Mouse (Mus musculus): Measurements from ENCODE around the gene Usp15. TPM values are rescaled to one million over a fixed set of nuclear protein-coding genes. Genes with fewer than 3 reads are reported as not detected.

Gene Usp15
- polyA plus RNA-seq, 1 experiment from 2014 or later, result 79.9 TPM

- Histone ChIP-seq H3K27ac (ENCODE audit: low read depth, low read length) (no peak overlapping the region), H3K4me2 (replicated peaks; ENCODE audit: low read depth, low read length) (no peak overlapping the region), H3K4me1 (replicated peaks; ENCODE audit: control insufficient read depth, insufficient read depth, low read length) (no peaks in the 10 kb centered on the region), H3K36me3 (ENCODE audit: control insufficient read depth, insufficient read depth, low read length) (no peaks in the 10 kb centered on the region), H3K4me3 (ENCODE audit: low read depth, low read length) (no peak overlapping the region), H3K9me3 (ENCODE audit: control insufficient read depth, low read length) (no peaks in the 10 kb centered on the region), H3K27me3 (ENCODE audit: control insufficient read depth, insufficient read depth, low read length) (no peaks in the 10 kb centered on the region), H3K9ac (ENCODE audit: low read depth, low read length) (no peak overlapping the region)
- DNase-seq (ENCODE audit: low spot score), result no peak
- WGBS, result 89% methylated on average over 5 of the region's 5 CpGs
- no peak for ATAC-seq (ENCODE audit: low FRiP score)
These were observed 4.2 kb upstream of the Usp15 start for GRCm38 (mm10) chr10:123200996-123201395.

DNA sequence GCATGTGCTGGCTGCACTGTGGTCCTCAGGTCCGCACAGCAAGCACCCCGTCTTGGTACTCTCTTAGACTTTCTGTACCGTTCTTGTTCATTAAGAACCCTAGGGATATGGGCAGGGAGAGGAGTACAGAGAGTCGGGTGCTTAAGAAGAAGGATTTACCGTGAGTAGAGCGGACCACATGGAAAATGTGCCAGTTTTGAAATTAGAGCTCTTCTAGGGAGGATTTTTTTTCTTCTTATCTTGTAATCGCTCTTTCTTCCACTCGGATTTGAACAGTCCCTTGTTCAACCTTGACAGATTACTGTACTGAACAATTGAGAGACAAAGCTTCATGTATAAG is 3.5 kb upstream of the Usp15 start:
- Histone ChIP-seq H3K9ac (ENCODE audit: low read depth, low read length) (no peak overlapping the region), H3K4me3 (ENCODE audit: low read depth, low read length) (no peak overlapping the region), H3K27ac (ENCODE audit: low read depth, low read length) (no peak overlapping the region), H3K36me3 (ENCODE audit: control insufficient read depth, insufficient read depth, low read length) (no peaks in the 10 kb centered on the region), H3K27me3 (ENCODE audit: control insufficient read depth, insufficient read depth, low read length) (no peaks in the 10 kb centered on the region), H3K9me3 (ENCODE audit: control insufficient read depth, low read length) (no peaks in the 10 kb centered on the region), H3K4me2 (replicated peaks; ENCODE audit: low read depth, low read length) (no peak overlapping the region), H3K4me1 (replicated peaks; ENCODE audit: control insufficient read depth, insufficient read depth, low read length) (no peaks in the 10 kb centered on the region)
- 88% methylated on average over 8 of the region's 8 CpGs for WGBS
- ATAC-seq (ENCODE audit: low FRiP score) (no peak), DNase-seq (ENCODE audit: low spot score) (no peak)

DNA sequence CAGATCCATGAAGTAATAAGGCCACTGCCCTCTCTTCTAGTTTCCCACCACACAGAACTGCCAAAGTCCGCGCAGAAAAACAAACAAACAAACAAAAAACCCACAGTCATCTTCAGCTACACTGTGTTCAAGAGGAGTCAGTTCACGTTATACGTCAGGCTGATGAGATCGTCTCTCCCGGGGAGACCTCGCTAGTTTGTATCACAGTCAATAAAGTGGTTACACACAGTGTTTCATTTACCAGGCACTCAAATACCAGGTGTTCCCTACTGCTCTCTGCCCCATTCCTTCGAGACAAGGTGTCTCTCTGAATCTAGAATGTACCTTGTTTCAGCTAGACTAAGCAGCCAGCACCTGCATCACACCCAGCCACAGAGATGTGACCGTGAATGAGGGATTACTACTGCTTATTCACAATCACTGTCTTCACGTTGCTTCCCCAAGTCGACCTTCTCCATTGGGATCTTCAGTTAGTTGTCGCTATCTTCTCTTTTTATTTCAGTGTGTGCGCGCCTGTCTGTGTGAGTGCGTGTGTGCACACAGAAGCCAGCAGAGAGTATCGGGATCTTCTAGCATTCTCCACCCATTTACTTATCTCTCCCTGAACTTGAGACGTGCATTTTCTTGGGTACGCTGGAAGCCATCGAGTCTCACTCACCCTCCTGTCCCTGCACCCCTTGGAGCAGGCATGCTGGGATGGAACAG is 3.0 kb upstream of the Usp15 start:
- Histone ChIP-seq H3K4me1 (replicated peaks; ENCODE audit: control insufficient read depth, insufficient read depth, low read length) (no peaks in the 10 kb centered on the region), H3K4me2 (replicated peaks; ENCODE audit: low read depth, low read length) (no peak overlapping the region), H3K27ac (ENCODE audit: low read depth, low read length) (no peak overlapping the region), H3K9me3 (ENCODE audit: control insufficient read depth, low read length) (no peaks in the 10 kb centered on the region), H3K36me3 (ENCODE audit: control insufficient read depth, insufficient read depth, low read length) (no peaks in the 10 kb centered on the region), H3K27me3 (ENCODE audit: control insufficient read depth, insufficient read depth, low read length) (no peaks in the 10 kb centered on the region), H3K4me3 (ENCODE audit: low read depth, low read length) (no peak overlapping the region), H3K9ac (ENCODE audit: low read depth, low read length) (no peak overlapping the region)
- ATAC-seq (ENCODE audit: low FRiP score) (no peak), DNase-seq (ENCODE audit: low spot score) (no peak)
- 86% methylated on average over 19 of the region's 19 CpGs for WGBS

DNA sequence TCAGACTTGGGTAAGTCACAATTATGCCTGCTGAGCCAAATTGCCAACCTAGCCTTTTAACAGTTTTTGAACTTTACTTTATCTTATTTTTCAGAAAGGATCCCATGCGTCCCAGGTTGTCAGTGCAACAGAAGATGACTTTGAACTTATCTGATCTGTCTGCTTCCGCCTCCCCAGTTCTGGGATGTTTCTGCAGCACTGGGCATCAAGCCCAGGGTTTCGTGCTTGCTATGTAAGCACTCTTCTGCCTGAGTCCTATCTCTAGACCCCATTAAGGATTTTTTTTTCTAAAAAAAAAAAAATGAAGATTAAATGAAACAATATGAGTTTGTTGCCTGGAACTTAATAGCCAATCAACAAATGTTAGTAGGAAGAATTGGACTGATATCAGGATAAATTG is 2.3 kb upstream of the Usp15 start:
- ATAC-seq (ENCODE audit: low FRiP score), result no peak
- Histone ChIP-seq H3K36me3 (ENCODE audit: control insufficient read depth, insufficient read depth, low read length) (no peaks in the 10 kb centered on the region), H3K4me1 (replicated peaks; ENCODE audit: control insufficient read depth, insufficient read depth, low read length) (no peaks in the 10 kb centered on the region), H3K9ac (ENCODE audit: low read depth, low read length) (no peak overlapping the region), H3K4me2 (replicated peaks; ENCODE audit: low read depth, low read length) (no peak overlapping the region), H3K27me3 (ENCODE audit: control insufficient read depth, insufficient read depth, low read length) (no peaks in the 10 kb centered on the region), H3K27ac (ENCODE audit: low read depth, low read length) (no peak overlapping the region), H3K9me3 (ENCODE audit: control insufficient read depth, low read length) (no peaks in the 10 kb centered on the region), H3K4me3 (ENCODE audit: low read depth, low read length) (no peak overlapping the region)
- DNase-seq (ENCODE audit: low spot score), result no peak
- WGBS, result 93% methylated on average over 3 of the region's 3 CpGs

DNA sequence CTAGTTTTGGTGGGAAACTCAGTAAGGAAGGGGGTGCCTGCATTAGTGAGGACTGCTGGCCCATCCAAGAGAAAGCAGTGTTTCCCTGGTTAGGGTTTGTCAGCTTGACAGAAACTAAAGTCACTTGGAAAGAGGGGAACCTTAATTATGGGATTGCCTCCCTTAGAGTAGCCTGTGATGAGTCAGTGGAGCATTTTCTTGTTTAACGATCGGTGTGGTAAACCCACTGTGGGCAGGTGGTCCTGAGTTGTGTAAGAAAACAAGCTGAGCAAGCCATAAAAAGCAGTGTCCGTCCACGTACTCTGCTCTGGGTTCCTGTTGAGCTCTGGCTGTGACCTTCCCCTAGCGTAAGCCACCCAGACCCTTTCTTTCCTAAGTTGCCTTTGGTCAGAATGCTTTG is 1.4 kb upstream of the Usp15 start:
- Histone ChIP-seq H3K4me3 (ENCODE audit: low read depth, low read length) (no peak overlapping the region), H3K36me3 (ENCODE audit: control insufficient read depth, insufficient read depth, low read length) (no peaks in the 10 kb centered on the region), H3K4me2 (replicated peaks; ENCODE audit: low read depth, low read length) (no peak overlapping the region), H3K4me1 (replicated peaks; ENCODE audit: control insufficient read depth, insufficient read depth, low read length) (no peaks in the 10 kb centered on the region), H3K27ac (ENCODE audit: low read depth, low read length) (no peak overlapping the region), H3K9me3 (ENCODE audit: control insufficient read depth, low read length) (no peaks in the 10 kb centered on the region), H3K27me3 (ENCODE audit: control insufficient read depth, insufficient read depth, low read length) (no peaks in the 10 kb centered on the region), H3K9ac (ENCODE audit: low read depth, low read length) (no peak overlapping the region)
- WGBS, result 90% methylated on average over 5 of the region's 5 CpGs
- ATAC-seq (ENCODE audit: low FRiP score) (no peak), DNase-seq (ENCODE audit: low spot score) (no peak)

GRCm38 (mm10) chr10:123195961-123196834 is 597 bp downstream of the Usp15 start:
- WGBS, result under 1% methylated on average over 54 of the region's 66 CpGs
- ATAC-seq (ENCODE audit: low FRiP score), result peak; percentile 73

GRCm38 (mm10) chr10:123195501-123195900 is 1.3 kb downstream of the Usp15 start:
- peak overlapping the region; percentile 39 for H3K4me2 ChIP-seq (replicated peaks; ENCODE audit: low read depth, low read length)
- no peaks in the 10 kb centered on the region for H3K4me1 ChIP-seq (replicated peaks; ENCODE audit: control insufficient read depth, insufficient read depth, low read length)
- no peaks in the 10 kb centered on the region for H3K27me3 ChIP-seq (ENCODE audit: control insufficient read depth, insufficient read depth, low read length)
- DNase-seq (ENCODE audit: low spot score) (no peak), ATAC-seq (ENCODE audit: low FRiP score) (no peak)
- no peak overlapping the region for H3K27ac ChIP-seq (ENCODE audit: low read depth, low read length)
- WGBS, result 23% methylated on average over 7 of the region's 7 CpGs
- no peaks in the 10 kb centered on the region for H3K9me3 ChIP-seq (ENCODE audit: control insufficient read depth, low read length)
- H3K4me3 ChIP-seq (ENCODE audit: low read depth, low read length), result peak overlapping the region; percentile 69
- peak overlapping the region; percentile 25; the same call in 1 of the 2 replicates for H3K9ac ChIP-seq (ENCODE audit: low read depth, low read length)
- H3K36me3 ChIP-seq (ENCODE audit: control insufficient read depth, insufficient read depth, low read length), result no peaks in the 10 kb centered on the region

More at GRCm38 (mm10) chr10:123195961-123196834, 597 bp downstream of the Usp15 start:
- peak; percentile 53 for DNase-seq (ENCODE audit: low spot score)
- Histone ChIP-seq H3K4me3 (ENCODE audit: low read depth, low read length) (peak overlapping the region; percentile 69), H3K9ac (ENCODE audit: low read depth, low read length) (peak overlapping the region; percentile 76), H3K4me1 (replicated peaks; ENCODE audit: control insufficient read depth, insufficient read depth, low read length) (no peaks in the 10 kb centered on the region), H3K27me3 (ENCODE audit: control insufficient read depth, insufficient read depth, low read length) (no peaks in the 10 kb centered on the region), H3K27ac (ENCODE audit: low read depth, low read length) (peak overlapping the region; percentile 69), H3K9me3 (ENCODE audit: control insufficient read depth, low read length) (no peaks in the 10 kb centered on the region), H3K36me3 (ENCODE audit: control insufficient read depth, insufficient read depth, low read length) (no peaks in the 10 kb centered on the region), H3K4me2 (replicated peaks; ENCODE audit: low read depth, low read length) (peak overlapping the region; percentile 39)

DNA sequence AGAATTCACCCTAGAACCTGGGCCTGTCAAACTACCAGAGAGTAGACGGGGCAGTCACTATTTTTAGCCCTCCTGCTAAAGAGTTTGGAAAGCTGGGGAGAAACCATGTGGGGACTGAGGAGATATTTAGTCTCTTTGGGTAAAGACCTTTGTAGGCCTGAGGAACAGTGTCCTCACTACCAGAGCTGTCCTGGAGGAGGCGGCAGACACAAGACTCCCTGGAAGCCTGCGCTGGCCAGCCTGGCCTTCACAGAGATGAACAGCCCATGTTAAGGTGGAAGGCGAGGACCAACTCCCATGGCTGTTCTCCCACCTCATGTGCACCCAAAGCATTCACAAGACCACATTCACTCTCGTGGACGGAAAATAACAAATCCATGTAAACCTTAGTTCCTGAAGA is 5.8 kb downstream of the Usp15 start:
- H3K4me2 ChIP-seq (replicated peaks; ENCODE audit: low read depth, low read length), result no peak overlapping the region
- no peak for ATAC-seq (ENCODE audit: low FRiP score)
- no peaks in the 10 kb centered on the region for H3K27me3 ChIP-seq (ENCODE audit: control insufficient read depth, insufficient read depth, low read length)
- H3K9me3 ChIP-seq (ENCODE audit: control insufficient read depth, low read length), result no peaks in the 10 kb centered on the region
- no peaks in the 10 kb centered on the region for H3K36me3 ChIP-seq (ENCODE audit: control insufficient read depth, insufficient read depth, low read length)
- no peak for DNase-seq (ENCODE audit: low spot score)
- no peak overlapping the region for H3K9ac ChIP-seq (ENCODE audit: low read depth, low read length)
- WGBS, result 83% methylated on average over 6 of the region's 6 CpGs
- H3K4me3 ChIP-seq (ENCODE audit: low read depth, low read length), result no peak overlapping the region
- H3K4me1 ChIP-seq (replicated peaks; ENCODE audit: control insufficient read depth, insufficient read depth, low read length), result no peaks in the 10 kb centered on the region
- no peak overlapping the region for H3K27ac ChIP-seq (ENCODE audit: low read depth, low read length)

DNA sequence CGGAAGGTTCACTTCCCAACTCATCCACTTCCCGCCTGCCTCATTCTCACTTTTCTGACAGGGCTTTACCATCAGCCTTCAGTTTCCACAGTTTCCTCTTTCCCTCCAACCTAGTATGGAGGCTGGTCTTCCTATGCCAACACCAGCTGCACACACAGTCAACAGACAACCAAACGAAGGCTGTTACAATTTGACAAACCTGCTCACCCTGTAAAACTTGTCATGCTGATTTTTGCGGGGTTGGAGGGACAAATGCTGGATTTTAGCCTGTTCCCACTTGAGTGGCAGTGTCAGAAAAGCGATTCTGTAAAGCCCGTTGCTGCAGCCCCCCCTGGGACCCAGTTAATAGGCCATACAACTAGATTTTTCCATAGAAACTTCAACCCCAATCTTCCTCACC is 9.5 kb downstream of the Usp15 start:
- WGBS, result 86% methylated on average over 6 of the region's 6 CpGs
- Histone ChIP-seq H3K27me3 (ENCODE audit: control insufficient read depth, insufficient read depth, low read length) (no peaks in the 10 kb centered on the region), H3K4me3 (ENCODE audit: low read depth, low read length) (no peak overlapping the region), H3K36me3 (ENCODE audit: control insufficient read depth, insufficient read depth, low read length) (no peaks in the 10 kb centered on the region), H3K4me1 (replicated peaks; ENCODE audit: control insufficient read depth, insufficient read depth, low read length) (no peaks in the 10 kb centered on the region), H3K9ac (ENCODE audit: low read depth, low read length) (no peak overlapping the region), H3K27ac (ENCODE audit: low read depth, low read length) (no peak overlapping the region), H3K4me2 (replicated peaks; ENCODE audit: low read depth, low read length) (no peak overlapping the region), H3K9me3 (ENCODE audit: control insufficient read depth, low read length) (no peaks in the 10 kb centered on the region)
- ATAC-seq (ENCODE audit: low FRiP score), result no peak
- DNase-seq (ENCODE audit: low spot score), result no peak
